Mouse (Mus musculus) forebrain, embryonic 14.5 days (tissue): Measurements from ENCODE around the gene Zfp955a. TPM values are rescaled to one million over a fixed set of nuclear protein-coding genes. Genes with fewer than 3 reads are reported as not detected.
"Not testable (repeated sequence)": the region's sequence is repeated elsewhere in the genome, so short reads cannot be mapped to it uniquely, and the experiment has no call there.

ENCODE experiments used
- ATAC-seq: fragments of 200-750 bp; cut with Nextera tagmentation; 2 replicates; pipeline ENCODE4 v1.8.0; 2017; ENCODE audit warnings: mild to moderate bottlenecking, moderate library complexity
- DNase-seq: peaks from one replicate; pipeline ENCODE4 v3.0.0-alpha.2; 2015; ENCODE audit warnings: low spot score
- H3K27ac ChIP-seq: fragments of 300-500 bp; sonication (generic); 2 replicates; pipeline ENCODE4 v1.5.1; 2014; ENCODE audit warnings: low read depth, mild to moderate bottlenecking, control low read depth, low read length, moderate library complexity
- H3K27me3 ChIP-seq: fragments of 300-500 bp; sonication (generic); replicated peaks from 2 replicates; pipeline ENCODE4 v1.6.1; 2014; ENCODE audit warnings: low read length, control low read depth, mixed read lengths; ENCODE audit not compliant: control insufficient read depth, insufficient read depth
- H3K36me3 ChIP-seq: fragments of 300-500 bp; sonication (generic); 2 replicates; pipeline ENCODE4 v1.6.1; 2014; ENCODE audit warnings: low read length, control low read depth; ENCODE audit not compliant: control insufficient read depth, insufficient read depth
- H3K4me1 ChIP-seq: fragments of 300-500 bp; sonication (generic); 2 replicates; pipeline ENCODE4 v1.6.1; 2014; ENCODE audit warnings: antibody characterized with exemption, low read length, control low read depth; ENCODE audit not compliant: control insufficient read depth, insufficient read depth
- H3K4me2 ChIP-seq: fragments of 300-500 bp; sonication (generic); 2 replicates; pipeline ENCODE4 v1.6.1; 2014; ENCODE audit warnings: mild to moderate bottlenecking, control low read depth, low read length
- H3K4me3 ChIP-seq: fragments of 300-500 bp; sonication (generic); 2 replicates; pipeline ENCODE4 v1.5.1; 2014; ENCODE audit warnings: low read depth, low read length, control low read depth
- H3K9ac ChIP-seq: fragments of 300-500 bp; sonication (generic); 2 replicates; pipeline ENCODE4 v1.6.1; 2014; ENCODE audit warnings: mild to moderate bottlenecking, low read length, control low read depth, moderate library complexity
- H3K9me3 ChIP-seq: fragments of 300-500 bp; sonication (generic); replicated peaks from 2 replicates; pipeline ENCODE4 v1.6.1; 2016; ENCODE audit warnings: low read length, control low read depth, mixed read lengths; ENCODE audit not compliant: control insufficient read depth
- WGBS: fragments of 180-500 bp; shearing (Covaris S2); extraction: QIAGEN DNeasy Blood & Tissue Kit; methylation state at CpG from one replicate; pipeline ENCODE4 v1.1.7; 2014; 5-methylcytosine and 5-hydroxymethylcytosine counted together
- polyA plus RNA-seq: library from polyadenylated mRNA; unstranded; fragments of >200 nt; fragmentation: Nextera tagmentation; extraction: Ambion mirVana; gene quantifications from 2 replicates; pipeline ENCODE4 v1.2.1, GENCODE M21; 2014

Gene Zfp955a
- polyA plus RNA-seq, result 28.7 and 29.8 TPM in 2 replicates

DNA sequence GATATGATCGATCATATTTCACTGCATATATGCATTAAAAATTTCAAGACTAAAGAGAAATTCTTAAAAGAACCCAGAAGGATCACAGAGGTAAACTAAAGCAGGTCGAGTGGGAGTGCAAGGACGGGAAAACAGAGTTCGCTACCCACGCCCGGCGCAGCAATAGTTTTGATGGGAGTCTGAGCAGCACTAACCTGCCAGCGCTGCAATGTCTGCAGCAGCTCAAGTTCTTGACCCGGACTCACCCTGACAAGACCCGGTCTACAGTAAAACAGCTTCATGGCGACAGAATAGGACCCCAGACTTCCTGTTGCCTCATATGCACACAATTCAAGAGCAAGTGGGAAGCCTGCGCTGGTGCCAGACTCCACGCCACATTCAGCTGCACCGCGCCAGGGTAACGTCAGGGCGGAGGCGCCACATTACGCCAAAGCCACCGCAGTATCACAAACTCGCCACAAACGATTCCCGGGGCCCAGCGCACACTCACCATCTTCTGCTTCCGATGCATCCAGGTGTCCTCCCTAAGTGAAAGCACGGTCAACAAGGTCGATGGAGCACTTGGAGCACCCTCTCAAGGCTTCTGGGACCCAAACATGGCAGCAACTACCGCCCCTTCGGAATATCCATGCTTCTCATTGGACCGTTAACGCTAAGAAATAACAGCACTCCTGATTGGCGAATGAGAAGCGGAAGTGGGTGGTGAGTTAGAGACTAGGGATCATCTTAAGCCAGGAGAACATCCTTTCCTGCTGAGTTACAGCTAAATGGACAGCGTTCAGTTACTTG is at the start of gene Zfp955a:
TSS of gene Zfp955a (minus strand) at position 616 of the 789 bp plus-strand sequence.
- H3K27me3 ChIP-seq, DNase-seq, H3K9ac ChIP-seq, H3K36me3 ChIP-seq, H3K9me3 ChIP-seq, H3K4me2 ChIP-seq, H3K27ac ChIP-seq, H3K4me1 ChIP-seq, H3K4me3 ChIP-seq: not testable (repeated sequence)
- ATAC-seq, result peak; percentile 100
- 43% methylated on average over 1 of the region's 34 CpGs for WGBS

DNA sequence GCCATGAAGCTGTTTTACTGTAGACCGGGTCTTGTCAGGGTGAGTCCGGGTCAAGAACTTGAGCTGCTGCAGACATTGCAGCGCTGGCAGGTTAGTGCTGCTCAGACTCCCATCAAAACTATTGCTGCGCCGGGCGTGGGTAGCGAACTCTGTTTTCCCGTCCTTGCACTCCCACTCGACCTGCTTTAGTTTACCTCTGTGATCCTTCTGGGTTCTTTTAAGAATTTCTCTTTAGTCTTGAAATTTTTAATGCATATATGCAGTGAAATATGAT is 34.9 kb upstream of the Zfp955a start:
- not testable (repeated sequence) for H3K9me3 ChIP-seq, H3K27me3 ChIP-seq, DNase-seq, H3K36me3 ChIP-seq, H3K9ac ChIP-seq, H3K4me1 ChIP-seq, H3K27ac ChIP-seq, ATAC-seq, H3K4me3 ChIP-seq
- no CpG with 5 or more reads among the region's 9 CpGs for WGBS
- H3K4me2 ChIP-seq, result 0 out of 2 replicates have a peak overlapping the region, but pooled peaks have one; percentile 26

DNA sequence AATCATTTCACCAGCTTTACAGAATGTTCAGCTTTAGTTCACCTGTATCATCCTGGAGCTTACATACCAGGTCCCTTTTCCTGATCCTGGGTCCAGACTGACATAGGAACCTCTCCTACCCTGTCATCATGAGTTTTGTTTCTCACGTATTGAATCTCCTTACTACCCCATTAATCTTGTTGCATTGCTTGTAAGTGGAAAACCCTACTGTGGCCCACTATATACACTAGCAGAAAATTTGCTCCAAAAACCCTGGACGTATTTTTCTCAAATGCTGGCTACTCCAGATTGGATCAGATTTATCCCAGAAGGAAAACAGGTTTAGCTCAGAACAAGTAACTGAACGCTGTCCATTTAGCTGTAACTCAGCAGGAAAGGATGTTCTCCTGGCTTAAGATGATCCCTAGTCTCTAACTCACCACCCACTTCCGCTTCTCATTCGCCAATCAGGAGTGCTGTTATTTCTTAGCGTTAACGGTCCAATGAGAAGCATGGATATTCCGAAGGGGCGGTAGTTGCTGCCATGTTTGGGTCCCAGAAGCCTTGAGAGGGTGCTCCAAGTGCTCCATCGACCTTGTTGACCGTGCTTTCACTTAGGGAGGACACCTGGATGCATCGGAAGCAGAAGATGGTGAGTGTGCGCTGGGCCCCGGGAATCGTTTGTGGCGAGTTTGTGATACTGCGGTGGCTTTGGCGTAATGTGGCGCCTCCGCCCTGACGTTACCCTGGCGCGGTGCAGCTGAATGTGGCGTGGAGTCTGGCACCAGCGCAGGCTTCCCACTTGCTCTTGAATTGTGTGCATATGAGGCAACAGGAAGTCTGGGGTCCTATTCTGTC is 34.3 kb upstream of the Zfp955a start, which contains the start of gene Zfp955b:
TSS of gene Zfp955b (plus strand) at position 506 of the 837 bp plus-strand sequence.
- WGBS, result no CpG with 5 or more reads among the region's 25 CpGs
- not testable (repeated sequence) for H3K27ac ChIP-seq, H3K4me1 ChIP-seq, H3K9me3 ChIP-seq, DNase-seq, H3K27me3 ChIP-seq, H3K4me3 ChIP-seq, H3K36me3 ChIP-seq, H3K9ac ChIP-seq
- ATAC-seq, result peak; percentile 100
- H3K4me2 ChIP-seq, result 0 out of 2 replicates have a peak within 1 kb of the TSS, but pooled peaks have one; percentile 26

- Histone ChIP-seq H3K27ac (no peak overlapping the region), H3K4me1 (no peaks in the 10 kb centered on the region), H3K27me3 (no peaks in the 10 kb centered on the region), H3K36me3 (no peaks in the 10 kb centered on the region), H3K9me3 (no peaks in the 10 kb centered on the region), H3K9ac (no peak overlapping the region), H3K4me2 (no peak overlapping the region), H3K4me3 (no peak overlapping the region)
- DNase-seq (no peak), ATAC-seq (no peak)
- WGBS, result 85% methylated on average over 9 of the region's 9 CpGs
Observed at GRCm38 (mm10) chr17:33268907-33269306, 14.0 kb upstream of the Zfp955a start.

DNA sequence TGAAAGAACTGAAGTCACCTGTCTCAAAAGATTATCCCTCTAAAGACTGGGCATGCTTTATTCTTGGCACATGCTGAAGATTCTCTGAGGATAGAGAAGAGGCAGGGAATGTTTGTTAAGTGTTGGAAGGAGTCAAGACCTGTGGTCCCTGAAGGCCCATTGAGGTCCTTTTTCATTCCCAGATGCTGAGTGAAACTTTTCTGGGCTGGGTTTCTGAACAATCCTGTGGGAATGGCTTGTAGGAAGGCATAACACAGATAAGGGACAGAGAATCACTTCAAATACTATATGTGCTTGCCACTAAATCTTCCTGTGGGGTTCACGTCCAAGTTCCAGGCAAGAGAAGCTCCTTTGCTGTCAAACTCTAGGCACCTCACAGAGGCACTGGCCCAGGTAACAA is 9.4 kb upstream of the Zfp955a start, which contains the start of gene Olfr63:
TSS of gene Olfr63 (plus strand) at position 301 of the 400 bp plus-strand sequence.
- DNase-seq (no peak), ATAC-seq (no peak)
- Histone ChIP-seq H3K27me3 (no peaks in the 10 kb centered on the region), H3K4me2 (no peak within 1 kb of the TSS), H3K9ac (no peak within 1 kb of the TSS), H3K9me3 (no peaks in the 10 kb centered on the region), H3K4me1 (no peaks in the 10 kb centered on the region), H3K27ac (no peak within 1 kb of the TSS), H3K36me3 (no peaks in the 10 kb centered on the region), H3K4me3 (no peak within 1 kb of the TSS)
- 80% methylated on average over 1 of the region's 1 CpGs for WGBS

DNA sequence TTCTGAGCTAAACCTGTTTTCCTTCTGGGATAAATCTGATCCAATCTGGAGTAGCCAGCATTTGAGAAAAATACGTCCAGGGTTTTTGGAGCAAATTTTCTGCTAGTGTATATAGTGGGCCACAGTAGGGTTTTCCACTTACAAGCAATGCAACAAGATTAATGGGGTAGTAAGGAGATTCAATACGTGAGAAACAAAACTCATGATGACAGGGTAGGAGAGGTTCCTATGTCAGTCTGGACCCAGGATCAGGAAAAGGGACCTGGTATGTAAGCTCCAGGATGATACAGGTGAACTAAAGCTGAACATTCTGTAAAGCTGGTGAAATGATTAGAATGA is 343 bp upstream of the Zfp955a start:
- H3K4me2 ChIP-seq, H3K4me3 ChIP-seq, H3K4me1 ChIP-seq, H3K9ac ChIP-seq, H3K27me3 ChIP-seq, H3K27ac ChIP-seq, H3K36me3 ChIP-seq, H3K9me3 ChIP-seq, DNase-seq: not testable (repeated sequence)
- no CpG with 5 or more reads among the region's 2 CpGs for WGBS
- 0 out of 2 replicates have a peak, but pooled peaks have one; percentile 7 for ATAC-seq

GRCm38 (mm10) chr17:33236646-33237045 is 18.3 kb downstream of the Zfp955a start:
- H3K27me3 ChIP-seq, ATAC-seq, H3K4me2 ChIP-seq, H3K4me3 ChIP-seq, H3K9ac ChIP-seq, H3K27ac ChIP-seq, H3K4me1 ChIP-seq, DNase-seq, H3K9me3 ChIP-seq: not testable (repeated sequence)
- peaks cover 14% of the 10 kb centered on the region for H3K36me3 ChIP-seq
- 96% methylated on average over 1 of the region's 1 CpGs for WGBS

DNA sequence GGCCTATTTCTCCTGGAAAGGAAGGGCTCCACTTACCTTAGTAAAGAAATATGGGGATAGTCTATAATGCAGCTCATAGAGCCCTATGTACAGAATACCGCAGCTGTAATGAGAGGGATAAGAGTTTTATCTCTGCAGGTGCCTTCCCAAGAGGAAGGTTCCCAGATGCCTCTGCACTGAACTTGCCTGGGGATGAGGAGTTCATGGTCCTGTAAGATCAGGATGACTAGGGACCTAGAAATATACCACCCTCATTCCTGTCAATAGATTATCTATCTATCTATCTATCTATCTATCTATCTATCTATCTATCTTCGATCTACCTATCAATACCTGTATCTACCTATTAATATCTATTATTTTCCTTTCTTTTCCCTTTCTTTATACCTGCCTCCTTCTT is 33.4 kb downstream of the Zfp955a start, which contains the start of gene Olfr1564:
TSS of gene Olfr1564 (minus strand) at position 101 of the 400 bp plus-strand sequence.
- H3K27me3 ChIP-seq, result no peaks in the 10 kb centered on the region
- WGBS, result 83% methylated on average over 2 of the region's 2 CpGs
- ATAC-seq, result no peak
- H3K27ac ChIP-seq, result no peak within 1 kb of the TSS
- no peak within 1 kb of the TSS for H3K4me3 ChIP-seq
- H3K9me3 ChIP-seq, result no peaks in the 10 kb centered on the region; the same call in 1 of the 2 replicates
- no peaks in the 10 kb centered on the region for H3K36me3 ChIP-seq
- no peak for DNase-seq
- H3K9ac ChIP-seq, result no peak within 1 kb of the TSS
- no peaks in the 10 kb centered on the region for H3K4me1 ChIP-seq
- H3K4me2 ChIP-seq, result no peak within 1 kb of the TSS

DNA sequence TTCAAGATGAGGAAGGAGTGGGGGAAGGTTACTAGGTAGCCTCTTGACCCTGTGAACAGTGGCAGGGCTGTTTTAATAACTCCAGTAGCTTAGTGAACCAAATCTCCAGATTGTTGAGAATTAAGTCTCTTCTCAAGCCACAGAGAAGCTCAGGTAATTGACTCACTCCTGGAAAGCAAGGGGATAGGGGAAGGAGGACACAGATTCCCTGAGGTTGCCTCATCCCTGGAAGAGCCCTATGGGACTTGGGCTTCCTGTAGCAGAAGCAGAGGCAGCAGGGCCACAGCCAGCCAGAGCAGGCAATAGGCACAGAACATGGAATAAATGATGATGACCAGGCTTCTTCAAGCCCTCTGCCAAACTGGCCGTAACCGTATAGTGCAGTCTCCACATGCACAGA is 63.9 kb downstream of the Zfp955a start, which contains the start of gene Olfr239:
TSS of gene Olfr239 (plus strand) at position 301 of the 400 bp plus-strand sequence.
- not testable (repeated sequence) for H3K9me3 ChIP-seq, H3K36me3 ChIP-seq, H3K4me2 ChIP-seq, H3K27ac ChIP-seq, DNase-seq, H3K27me3 ChIP-seq, H3K9ac ChIP-seq, H3K4me1 ChIP-seq, ATAC-seq, H3K4me3 ChIP-seq
- WGBS, result no CpG with 5 or more reads among the region's 2 CpGs
